Mouse (Mus musculus): ENCODE data around the gene Bak1.

Gene Bak1

DNA sequence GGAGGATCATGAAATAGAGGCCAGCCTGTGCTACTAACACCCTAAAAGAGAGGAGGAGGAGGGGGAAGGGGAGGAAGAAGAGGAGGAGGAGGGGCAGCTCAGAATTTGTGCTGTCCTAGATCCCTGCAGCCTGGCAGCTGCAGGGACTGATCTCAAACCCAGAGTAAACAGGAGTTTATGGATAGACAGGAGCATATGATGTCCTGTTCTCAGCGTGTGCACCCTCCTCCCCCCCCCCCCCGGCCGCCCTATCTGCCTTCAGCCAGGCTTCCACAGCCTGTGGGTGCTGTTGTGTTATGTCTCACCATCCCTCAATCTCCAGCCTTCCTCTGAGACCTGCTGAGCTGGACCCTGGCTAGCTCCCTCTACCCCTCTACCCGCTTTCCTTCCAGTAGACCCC is at the start of gene Bak1:
TSS of gene Bak1 (minus strand) at position 101 of the 400 bp plus-strand sequence.
- DNase-seq, result no peak

DNA sequence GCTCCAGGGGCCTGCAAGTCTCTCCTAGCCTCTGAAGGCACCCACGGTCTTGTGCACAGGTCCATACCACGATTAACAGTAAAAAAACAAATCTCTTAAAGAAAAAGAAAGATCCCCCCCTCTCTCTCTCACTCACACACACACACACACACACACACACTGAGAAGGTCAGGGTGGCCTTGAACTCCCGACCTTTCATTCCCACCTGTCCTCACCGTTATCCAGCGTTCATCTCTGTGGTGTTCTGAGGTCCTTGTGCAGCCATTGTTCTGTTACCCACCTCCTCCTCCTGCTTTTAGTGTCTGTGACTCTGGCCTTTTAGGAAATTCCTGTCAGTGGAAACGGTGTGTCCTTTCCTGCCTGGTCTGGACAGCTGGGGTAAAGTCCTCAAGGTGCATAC is 49.7 kb upstream of the Bak1 start:
- no peak for DNase-seq

DNA sequence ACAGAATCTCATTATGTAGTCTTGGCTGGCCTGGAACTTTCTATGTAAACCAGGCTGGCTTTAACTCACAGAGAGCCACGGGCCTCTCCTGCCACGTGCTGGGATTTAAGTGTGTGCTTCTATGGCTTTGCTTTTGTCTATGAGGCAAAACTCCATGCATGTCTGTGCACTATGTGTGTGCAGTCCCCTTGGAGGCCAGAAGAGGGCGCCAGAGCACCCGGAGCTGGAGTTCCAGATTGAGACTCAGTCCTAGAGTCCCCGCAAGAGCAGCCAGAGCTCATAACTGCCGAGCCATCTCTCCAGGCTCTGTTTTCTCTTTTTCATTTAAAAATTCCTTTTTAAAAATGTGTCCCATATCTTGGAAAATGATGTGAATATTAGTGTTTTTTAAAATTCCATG is 49.1 kb upstream of the Bak1 start:
- DNase-seq, result no peak

DNA sequence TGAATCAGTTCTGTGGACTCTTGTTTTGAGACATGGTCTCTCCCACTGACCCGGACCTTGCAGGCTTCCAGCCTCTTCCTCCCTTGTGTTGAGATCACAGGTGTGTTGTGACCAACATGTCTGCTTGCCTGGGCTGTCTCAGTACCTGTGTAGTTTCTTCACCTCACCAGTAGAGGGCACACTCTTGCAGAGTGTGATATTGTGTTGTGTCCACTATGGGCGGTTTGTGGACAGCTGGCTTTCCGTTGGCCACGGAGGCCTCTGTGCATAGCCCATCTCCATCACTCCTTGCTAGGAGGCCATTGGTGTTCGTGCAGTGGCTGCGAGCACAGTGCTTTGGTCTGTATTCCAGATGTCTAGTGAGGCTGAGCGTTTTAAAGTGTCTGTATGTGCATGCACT is 48.3 kb upstream of the Bak1 start:
- DNase-seq, result no peak

DNA sequence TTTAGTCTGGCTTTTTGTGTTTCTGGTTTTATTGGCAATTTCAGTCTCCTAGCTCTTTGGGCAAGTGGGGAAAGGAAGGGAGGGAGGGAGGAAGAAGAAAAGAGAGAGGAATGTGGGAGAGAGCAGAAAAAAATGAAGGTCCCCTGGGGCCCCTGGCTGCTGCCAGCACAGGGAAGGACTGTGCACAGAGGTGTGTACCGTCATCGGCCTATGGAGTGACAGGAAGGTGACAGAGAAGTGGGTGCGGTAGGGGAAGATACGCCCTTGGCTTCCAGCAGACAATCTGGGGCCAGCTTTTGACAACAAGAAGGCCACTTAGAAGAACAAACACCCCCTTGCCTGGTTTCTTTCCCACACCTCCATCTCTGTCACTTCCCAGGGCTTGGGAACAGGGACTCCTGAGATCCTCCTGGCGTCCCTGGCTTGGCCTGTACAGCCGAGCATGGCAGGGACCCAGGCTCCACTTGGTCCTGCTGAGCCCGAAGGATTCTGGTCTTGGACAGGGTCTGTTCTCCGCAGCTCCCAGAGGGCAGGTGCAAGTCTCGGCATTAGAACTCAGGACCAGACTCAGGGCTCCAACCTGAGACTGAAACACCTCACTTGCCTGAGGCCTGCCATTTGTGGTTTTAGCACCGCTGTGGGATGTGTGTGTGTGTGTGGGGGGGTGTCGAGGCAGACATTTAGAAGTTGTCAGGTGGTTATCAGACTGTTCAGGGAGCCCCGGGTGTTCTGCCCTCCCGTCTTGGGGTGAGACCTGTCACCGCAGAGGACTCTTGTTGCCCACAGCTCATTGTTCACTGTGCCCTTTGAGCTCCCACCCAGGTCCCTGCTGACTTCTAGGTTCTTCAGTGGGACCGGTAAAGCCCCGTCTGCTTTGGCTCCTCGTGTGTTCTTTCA is 46.3 kb upstream of the Bak1 start:
- no peak for DNase-seq

DNA sequence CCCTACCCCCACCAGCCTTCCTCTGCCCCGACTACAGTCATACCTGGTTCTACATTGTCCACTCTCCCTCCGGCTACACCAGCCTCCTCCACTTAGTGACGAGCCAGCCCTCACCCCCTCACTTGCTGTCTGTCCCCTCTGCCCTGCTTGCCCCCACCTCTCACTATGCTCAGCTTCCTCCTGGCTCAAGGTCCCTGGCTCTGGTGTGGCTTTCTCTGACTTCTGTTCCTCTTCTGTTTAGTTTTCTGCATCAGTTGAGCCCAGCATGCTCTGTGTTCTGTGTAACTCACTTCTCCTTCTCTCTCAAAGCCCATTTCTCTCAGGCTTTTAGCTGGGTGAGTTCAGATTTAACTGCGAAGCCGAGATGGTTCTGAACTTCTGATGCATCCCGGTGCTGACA is 45.4 kb upstream of the Bak1 start:
- DNase-seq, result no peak

DNA sequence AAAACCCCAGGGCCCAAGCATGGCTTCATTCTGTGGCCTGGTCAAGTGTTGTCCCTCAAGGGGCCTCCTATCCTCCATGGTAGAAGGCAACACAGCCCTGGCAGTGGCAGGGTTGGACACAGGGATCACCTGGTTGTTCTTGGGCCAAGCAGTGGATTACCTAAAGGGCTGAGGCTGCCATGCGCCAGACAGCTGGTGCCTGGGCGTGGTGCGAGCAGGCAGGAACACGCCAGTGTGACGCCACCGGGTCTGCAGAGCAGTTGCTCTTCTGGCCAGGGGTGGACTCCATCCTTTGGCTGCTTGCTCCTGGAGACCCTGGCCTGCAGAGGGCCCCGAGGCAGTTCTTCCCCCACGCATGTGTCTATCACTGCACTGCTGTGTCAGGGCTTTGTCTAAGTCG is 45.0 kb upstream of the Bak1 start:
- DNase-seq, result no peak

DNA sequence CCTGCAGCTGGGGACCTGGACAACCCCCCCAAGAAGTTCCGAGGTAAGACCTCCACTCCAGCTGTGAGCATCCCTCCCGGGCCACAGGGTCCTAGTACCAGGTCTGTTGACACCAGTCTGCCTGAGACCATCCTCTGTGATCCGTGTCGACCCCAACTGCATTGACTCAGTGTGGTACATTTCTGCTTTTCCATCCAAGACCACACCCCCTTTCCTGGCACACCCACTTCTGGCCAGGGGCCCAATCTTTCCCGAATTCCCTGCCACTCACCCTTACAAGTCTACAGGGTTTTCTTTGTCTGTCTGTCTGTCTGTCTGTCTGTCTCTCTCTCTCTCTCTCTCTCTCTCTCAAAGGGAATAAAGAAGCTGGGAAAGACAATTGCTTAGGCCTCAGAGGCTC is 44.3 kb upstream of the Bak1 start:
- DNase-seq, result no peak

DNA sequence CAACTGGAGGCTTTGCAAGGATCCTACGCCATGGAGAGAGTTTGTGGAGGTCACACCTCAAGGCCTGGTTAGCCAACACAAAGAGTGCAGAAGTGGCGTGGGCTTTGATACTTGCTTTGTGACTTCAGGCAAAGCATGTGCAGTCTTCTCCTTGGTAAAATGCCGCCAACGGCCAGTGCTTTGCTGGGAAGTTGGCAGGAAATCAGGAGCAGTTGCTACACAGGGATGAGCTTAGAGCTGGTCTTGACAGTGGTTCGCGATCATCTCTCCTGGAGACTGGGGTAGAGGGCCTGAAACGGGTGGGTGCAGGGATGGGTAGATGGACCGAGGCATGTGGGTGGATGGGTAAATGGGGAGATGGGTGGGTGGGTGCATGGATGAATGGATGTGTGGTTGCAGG is 43.6 kb upstream of the Bak1 start:
- DNase-seq, result no peak

DNA sequence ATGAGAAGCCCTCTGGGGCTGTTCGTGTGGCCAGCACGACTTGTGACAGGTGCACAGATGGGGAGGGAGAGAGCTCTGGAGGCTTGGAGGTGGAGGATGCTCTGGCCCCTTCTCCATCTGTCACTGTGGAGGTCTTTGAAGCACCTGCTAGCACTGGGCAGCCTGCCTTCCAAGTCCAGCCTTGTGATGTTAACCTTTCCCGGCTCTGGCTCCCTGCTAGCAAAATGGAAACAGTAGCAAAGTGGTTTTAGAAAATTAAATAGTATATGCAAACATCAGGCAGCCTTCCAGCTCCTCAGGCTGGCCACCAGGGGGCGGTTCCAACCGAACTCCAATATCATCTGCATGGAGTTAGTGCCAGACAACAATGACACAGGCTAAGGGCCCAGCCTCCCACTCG is 42.8 kb upstream of the Bak1 start:
- DNase-seq, result no peak

DNA sequence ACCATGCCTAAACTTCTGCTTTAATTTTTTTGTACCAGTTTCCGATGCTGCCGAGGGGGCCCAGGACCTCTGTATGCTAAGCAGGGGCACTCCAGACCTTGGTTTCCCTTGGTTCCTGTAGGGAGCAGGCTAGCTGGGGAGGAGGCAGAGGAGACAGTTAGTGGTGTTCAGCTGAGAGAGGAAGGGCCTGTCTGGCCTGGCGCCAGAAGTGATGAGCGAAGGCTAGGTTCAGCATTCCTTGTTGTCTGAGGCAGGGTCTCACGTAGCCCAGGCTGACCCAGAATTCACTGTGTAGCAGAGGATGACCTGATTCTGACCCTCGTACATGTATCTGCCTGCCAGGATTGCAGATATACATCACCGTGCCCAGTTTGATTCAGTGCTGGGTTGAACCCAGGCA is 42.1 kb upstream of the Bak1 start:
- no peak for DNase-seq

DNA sequence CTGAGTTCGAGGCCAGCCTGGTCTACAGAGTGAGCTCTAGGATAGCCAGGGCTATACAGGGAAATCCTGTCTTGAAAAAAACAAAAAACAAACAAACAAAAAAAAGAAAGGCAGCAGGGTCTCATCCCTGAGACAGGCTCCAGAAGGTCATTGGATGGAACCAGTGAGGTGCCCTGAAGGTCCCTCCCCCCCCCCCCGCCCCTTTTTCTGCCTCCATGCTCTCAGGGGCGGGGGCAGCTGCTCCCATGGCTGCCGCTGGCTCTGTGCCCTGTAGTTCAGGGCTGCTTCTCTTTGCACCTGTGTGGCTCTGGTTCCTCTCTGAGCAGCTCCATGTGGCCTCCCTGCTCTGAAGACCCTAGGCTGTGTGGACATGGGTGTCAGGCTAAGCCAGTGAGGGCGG is 40.3 kb upstream of the Bak1 start:
- no peak for DNase-seq

DNA sequence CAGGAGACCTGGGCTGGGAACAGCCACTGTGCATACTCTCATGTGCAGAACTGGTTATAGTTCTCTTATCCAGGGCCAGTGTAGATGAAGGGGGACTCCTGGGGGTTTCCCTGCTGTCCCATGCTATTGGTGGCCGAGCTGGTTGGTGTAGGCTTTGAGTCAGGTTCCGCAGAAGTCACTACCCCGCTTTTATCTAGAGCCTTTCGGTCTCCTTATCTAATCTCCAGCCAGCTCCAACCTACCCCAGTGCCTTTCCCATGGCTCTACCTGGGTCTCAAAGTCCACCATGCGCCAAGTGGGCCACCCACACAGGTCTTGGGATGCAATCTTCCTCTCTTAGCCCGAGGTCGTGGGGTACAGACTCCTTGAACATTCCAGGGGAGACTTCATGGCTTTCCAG is 37.3 kb upstream of the Bak1 start:
- no peak for DNase-seq

DNA sequence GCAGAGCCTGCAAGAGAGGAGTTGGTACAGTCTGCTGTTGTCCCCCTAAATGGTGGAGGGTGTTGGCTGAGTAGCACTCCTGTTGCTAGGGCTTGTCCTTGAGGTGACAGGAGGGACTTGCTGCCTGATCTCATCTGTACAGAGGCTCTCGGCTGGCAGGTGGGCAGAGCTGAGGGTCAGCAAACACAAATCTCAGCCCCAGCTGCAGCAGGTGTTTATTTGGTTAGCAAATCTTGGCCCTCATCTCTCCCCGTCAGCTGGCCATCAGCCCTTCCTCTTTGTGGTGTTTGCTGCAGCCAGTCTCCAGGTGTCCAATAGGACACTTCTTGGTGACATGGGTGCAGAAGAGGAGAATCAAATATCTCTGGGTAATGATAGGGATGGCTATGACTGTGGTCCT is 35.4 kb upstream of the Bak1 start:
- DNase-seq, result no peak

DNA sequence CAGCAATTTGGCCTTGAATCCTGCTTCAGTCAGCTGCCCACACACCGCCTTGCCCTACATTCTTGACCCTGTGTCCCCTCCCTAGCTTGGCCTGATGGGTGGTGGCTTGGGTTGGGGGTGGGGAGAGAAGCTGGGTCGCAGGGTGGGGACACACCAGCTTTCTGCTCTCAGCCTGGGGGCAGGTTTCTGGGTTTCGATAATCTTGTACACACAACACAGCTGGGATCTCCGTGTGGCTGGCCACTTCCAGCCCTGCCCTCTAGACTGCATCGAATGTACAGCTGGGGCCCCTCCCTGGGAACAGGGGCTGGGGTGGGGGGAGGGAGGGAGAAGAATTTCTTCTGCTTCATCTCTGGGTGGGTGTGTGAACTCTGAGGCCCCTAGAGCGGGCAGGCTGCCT is 34.9 kb upstream of the Bak1 start:
- no peak for DNase-seq

DNA sequence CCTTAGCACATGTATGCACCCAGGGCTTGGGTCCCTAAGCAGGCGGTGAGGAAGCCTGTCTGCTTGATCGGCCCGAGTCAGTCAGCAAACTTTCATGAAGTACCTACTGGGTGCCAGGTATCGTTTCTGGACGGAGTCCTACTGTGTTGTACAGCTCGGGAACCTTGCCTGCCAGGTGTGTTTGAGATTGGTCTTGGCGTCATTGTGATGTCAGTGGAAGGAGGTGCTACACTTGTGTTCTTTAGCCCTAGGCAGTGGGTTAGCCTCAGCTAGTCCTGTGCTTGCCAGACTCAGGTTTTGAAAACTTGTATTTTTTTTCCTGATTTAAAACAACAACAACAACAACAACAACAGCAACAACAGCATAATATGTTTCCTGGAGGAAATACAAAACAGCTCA is 33.9 kb upstream of the Bak1 start:
- no peak for DNase-seq

DNA sequence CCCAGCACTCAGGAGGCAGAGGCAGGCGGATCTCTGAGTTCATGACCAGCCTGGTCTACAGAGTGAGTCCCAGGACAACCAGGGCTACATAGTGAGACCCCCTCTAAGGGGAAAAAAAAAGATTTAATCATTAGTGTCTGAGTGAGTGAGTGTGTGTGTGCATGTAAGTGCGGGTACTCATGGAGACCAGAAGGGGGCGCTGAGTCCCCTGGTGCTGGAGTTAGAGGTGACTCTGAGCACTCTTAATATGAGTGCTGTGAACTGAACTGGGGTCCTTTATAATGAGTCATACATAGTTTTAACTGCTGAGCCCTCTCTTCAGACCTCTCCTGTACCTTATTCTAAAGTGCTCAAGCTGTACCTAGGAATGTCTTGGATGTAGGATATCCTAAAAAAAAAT is 32.9 kb upstream of the Bak1 start:
- no peak for DNase-seq

DNA sequence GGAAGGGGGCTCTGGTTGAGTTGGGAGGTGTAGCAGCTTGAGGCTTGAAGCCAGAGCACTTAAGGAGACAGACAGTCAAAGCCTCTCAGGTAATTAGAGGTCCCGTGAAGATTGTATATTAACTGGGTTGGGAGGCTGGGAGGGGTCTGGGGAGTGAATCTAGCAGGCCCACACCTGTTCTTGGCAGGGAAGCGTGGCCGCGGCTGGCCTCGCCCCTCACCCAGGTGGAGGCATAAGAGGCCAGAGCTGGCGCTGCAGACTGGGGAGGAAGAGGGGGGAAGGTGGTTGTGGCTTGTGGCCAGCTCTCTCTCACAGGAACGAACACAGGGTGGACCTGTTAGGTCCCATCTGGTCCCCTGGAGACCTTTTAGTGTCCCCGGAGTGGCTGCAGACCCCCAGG is 31.9 kb upstream of the Bak1 start:
- DNase-seq, result no peak

DNA sequence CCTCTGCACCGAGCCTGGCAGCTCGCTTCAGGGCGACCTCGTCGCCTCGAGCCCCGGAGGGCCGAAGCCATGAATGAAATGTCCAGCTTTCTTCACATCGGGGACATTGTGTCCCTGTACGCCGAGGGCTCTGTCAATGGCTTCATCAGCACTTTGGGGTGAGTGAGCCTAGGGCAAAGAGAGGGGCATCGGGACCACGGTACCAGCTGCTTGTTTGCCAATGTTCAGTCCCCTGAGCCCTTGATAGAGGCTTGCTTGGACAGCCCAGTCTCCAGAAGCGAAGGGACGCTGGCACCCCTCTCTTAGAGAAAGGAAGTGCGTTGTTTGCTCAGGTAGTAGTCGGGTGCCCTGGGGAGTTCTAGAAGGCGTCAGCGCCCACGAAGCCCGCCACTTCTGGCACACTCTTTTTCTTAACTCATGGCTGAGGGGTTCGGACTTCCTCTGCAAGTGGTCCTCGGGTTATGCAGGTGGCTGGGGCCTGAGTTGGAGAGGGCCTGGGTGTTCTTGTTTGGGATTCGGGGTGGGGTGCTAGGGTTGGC is 28.8 kb upstream of the Bak1 start:
- DNase-seq, result peak; percentile 94

DNA sequence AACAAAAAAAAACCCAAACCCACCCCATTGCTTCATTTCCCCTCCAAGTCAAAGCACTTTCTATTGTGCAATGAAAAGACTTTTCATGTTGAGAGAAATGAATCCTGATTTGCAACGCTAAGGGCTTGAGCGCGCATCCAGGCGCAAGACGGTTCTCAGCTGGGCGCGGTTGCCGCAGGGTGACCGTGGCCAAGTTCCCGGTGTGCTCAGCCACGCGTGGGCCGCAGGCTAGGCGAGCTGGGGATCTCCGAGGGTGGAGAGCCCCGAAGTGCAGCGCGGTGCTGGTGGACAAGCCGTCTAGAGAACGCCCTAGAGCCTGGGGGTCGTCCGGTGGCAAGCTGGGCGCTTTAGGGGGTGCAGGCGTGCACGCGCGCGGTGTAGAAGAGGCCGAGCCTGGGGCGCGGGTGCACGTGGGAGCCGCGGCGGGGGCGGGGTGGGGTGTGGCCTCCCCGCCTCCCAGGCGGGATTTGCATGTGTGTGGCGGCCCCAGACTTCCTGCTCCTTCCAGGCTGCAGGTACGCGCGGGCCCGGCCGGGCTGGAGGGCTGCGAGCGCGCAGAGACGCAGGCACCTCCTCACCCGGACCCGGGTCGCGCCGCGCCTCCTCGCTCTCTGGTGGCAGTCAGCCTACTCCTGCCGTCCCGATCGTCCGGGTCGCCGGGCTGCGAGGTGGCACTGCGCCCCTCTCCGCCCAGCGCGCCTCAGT is 28.2 kb upstream of the Bak1 start, which contains the start of gene Itpr3:
TSS of gene Itpr3 (plus strand) at position 493 of the 705 bp plus-strand sequence.
- DNase-seq, result peak; percentile 99

DNA sequence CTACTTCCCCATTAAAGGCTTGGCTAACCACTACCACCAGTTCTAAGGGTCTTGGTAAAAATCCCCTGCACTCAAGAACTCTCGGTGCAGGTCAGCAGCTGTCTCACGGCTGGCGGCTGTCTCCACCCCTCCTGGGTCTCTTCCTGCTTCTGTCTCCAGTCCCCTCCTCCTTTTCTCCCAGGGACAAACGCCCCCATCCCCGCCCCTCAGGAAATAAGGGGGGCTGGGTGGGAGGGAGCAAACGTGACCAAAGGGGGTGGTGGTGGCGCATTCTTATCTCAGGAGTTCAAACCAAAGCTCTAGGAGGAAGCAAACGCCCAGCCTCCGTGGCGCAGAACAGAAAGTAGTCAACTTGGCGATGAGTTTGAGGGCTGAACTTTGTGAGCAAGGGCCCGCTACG is 27.4 kb upstream of the Bak1 start:
- DNase-seq, result peak; percentile 99

DNA sequence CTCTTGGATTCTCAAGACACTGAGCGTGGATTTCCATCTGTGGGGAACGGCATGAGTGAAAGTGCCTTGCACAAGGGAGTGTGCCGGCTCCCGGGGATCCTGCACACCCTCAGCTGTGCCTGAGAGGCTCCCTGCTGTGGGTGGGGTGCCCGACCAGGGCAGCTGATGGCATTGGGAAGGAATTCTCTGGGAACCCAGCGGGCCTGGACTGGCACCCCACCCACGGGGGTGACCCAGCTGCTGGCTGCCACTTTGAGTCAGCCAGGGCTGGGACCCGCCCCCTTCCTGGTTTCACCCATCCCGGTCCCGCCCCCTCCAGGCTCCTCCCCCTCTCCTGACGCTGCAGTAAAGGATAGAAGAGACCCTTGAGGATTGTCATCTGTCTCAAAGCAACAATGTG is 22.7 kb upstream of the Bak1 start:
- DNase-seq, result peak; percentile 97

DNA sequence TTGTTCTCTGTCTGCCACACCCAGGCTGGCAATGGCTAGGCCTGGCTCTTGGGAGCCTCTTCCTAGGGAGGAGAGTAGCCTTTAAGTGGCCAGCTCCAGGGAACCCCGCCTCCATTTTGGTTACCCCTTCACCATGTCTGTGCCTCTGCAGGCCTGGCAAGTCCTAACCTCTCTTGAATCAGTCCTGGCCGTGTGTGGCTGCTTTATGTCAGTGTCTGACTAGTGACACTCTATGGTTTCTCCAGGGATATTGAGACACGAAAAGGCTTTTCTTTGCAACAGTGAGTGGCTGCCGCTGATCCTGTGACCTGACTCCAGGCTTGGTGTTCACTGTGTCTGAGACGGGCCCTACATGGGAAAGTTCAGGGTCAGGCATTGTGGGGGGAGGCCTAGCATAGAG is 22.0 kb upstream of the Bak1 start:
- DNase-seq, result no peak

Measured in heart, adult 11 months (tissue).